Mouse (Mus musculus) MEL (cell line): ENCODE measurements at regions not wholly inside any gene's neighbourhood (a gene's known extent, or its start where the extent isn't known, plus 50 kb on each side); places are given as distances from the start of the nearest gene placed in this dataset.

Experiments
- DNase-seq: peaks from one replicate; pipeline ENCODE4 v3.0.0; 2011; ENCODE audit warnings: low read depth, low spot score
- H3K27ac ChIP-seq: 2 replicates; pipeline ENCODE4 v1.5.1; 2012; ENCODE audit warnings: low read depth, mild to moderate bottlenecking, control low read depth, low read length, moderate library complexity; ENCODE audit not compliant: control insufficient read depth
- H3K27me3 ChIP-seq, 2 experiments: fragments of 150-350 bp in 1 of 2; sonication (generic) in 1 of 2; 2 replicates each; pipeline ENCODE4 v1.6.1; 2012; ENCODE audit warnings: low read length in 2 of 2, mild to moderate bottlenecking in 2 of 2, improper control_type of control experiment in 1 of 2, moderate library complexity in 1 of 2; ENCODE audit not compliant: insufficient read depth in 2 of 2, control insufficient read depth in 1 of 2
- H3K36me3 ChIP-seq, 2 experiments: 2 replicates each; pipeline ENCODE4 v1.6.1; 2012 to 2014; ENCODE audit warnings: low read length in 2 of 2, improper control_type of control experiment in 1 of 2, inconsistent platforms in 1 of 2, mild to moderate bottlenecking in 1 of 2; ENCODE audit not compliant: insufficient read depth in 2 of 2, control insufficient read depth in 1 of 2
- H3K4me1 ChIP-seq, 2 experiments: fragments of 150-350 bp in 1 of 2; sonication (generic) in 1 of 2; 2 replicates each; pipeline ENCODE4 v1.6.1; 2012; ENCODE audit warnings: low read length in 2 of 2, improper control_type of control experiment in 1 of 2, mild to moderate bottlenecking in 1 of 2; ENCODE audit not compliant: insufficient read depth in 2 of 2, control insufficient read depth in 1 of 2
- H3K4me3 ChIP-seq, 2 experiments: fragments of 150-350 bp in 1 of 2; sonication (generic) in 1 of 2; 2 replicates each; pipeline ENCODE4 v1.5.1; 2012; ENCODE audit warnings: low read depth in 2 of 2, low read length in 2 of 2, mild to moderate bottlenecking in 2 of 2, moderate library complexity in 2 of 2, control low read depth in 1 of 2, improper control_type of control experiment in 1 of 2; ENCODE audit not compliant: control insufficient read depth in 1 of 2, insufficient read depth in 1 of 2
- H3K79me2 ChIP-seq: 2 replicates; pipeline ENCODE4 v1.6.1; 2012; ENCODE audit warnings: mild to moderate bottlenecking, low read length, moderate library complexity; ENCODE audit not compliant: control insufficient read depth, poor library complexity, insufficient read depth
- H3K9ac ChIP-seq: 2 replicates; pipeline ENCODE4 v1.6.1; 2012; ENCODE audit warnings: low read depth, mild to moderate bottlenecking, control low read depth, low read length, moderate library complexity; ENCODE audit not compliant: control insufficient read depth, poor library complexity, severe bottlenecking
- H3K9me3 ChIP-seq: fragments of 150-350 bp; sonication (generic); replicated peaks from 2 replicates; pipeline ENCODE4 v1.6.1; 2012; ENCODE audit warnings: mild to moderate bottlenecking, low read length, improper control_type of control experiment, moderate library complexity; ENCODE audit not compliant: insufficient read depth
- BHLHE40 ChIP-seq: IDR thresholded peaks from 2 replicates; pipeline ENCODE4 v1.6.1; 2012; ENCODE audit warnings: low read depth, mild to moderate bottlenecking, inconsistent platforms, low read length, improper control_type of control experiment, borderline replicate concordance
- CHD2 ChIP-seq: IDR thresholded peaks from 2 replicates; pipeline ENCODE4 v1.6.1; 2011; ENCODE audit warnings: low read length, improper control_type of control experiment
- CTCF ChIP-seq, 3 experiments: IDR thresholded peaks in 2 of 3; conservative IDR thresholded peaks in 1 of 3; 2 replicates each; pipeline ENCODE4 v1.5.1; 2011 to 2012; ENCODE audit warnings: low read length in 3 of 3, low read depth in 2 of 3, mild to moderate bottlenecking in 2 of 3, improper control_type of control experiment in 1 of 3, inconsistent platforms in 1 of 3, mixed read lengths in 1 of 3, moderate library complexity in 1 of 3; ENCODE audit not compliant: control insufficient read depth in 1 of 3, insufficient read depth in 1 of 3, poor library complexity in 1 of 3, severe bottlenecking in 1 of 3
- E2F4 ChIP-seq: IDR thresholded peaks from 2 replicates; pipeline ENCODE4 v1.6.1; 2011; ENCODE audit warnings: low read depth, low read length, improper control_type of control experiment, borderline replicate concordance
- ELF1 ChIP-seq: IDR thresholded peaks from 2 replicates; pipeline ENCODE4 v1.6.1; 2014; ENCODE audit warnings: low read depth, mild to moderate bottlenecking, inconsistent platforms, low read length, improper control_type of control experiment, moderate library complexity
- EP300 ChIP-seq, 2 experiments: IDR thresholded peaks; 2 replicates each; pipeline ENCODE4 v1.6.1; 2011; ENCODE audit warnings: improper control_type of control experiment in 2 of 2, low read length in 2 of 2, low read depth in 1 of 2, mild to moderate bottlenecking in 1 of 2
- ETS1 ChIP-seq: IDR thresholded peaks from 2 replicates; pipeline ENCODE4 v1.6.1; 2012; ENCODE audit warnings: low read depth, mild to moderate bottlenecking, inconsistent platforms, low read length, improper control_type of control experiment, moderate library complexity
- GATA1 ChIP-seq: IDR thresholded peaks from 2 replicates; pipeline ENCODE4 v1.6.1; 2011; ENCODE audit warnings: low read depth, low read length, improper control_type of control experiment
- JUND ChIP-seq: IDR thresholded peaks from 2 replicates; pipeline ENCODE4 v1.6.1; 2011; ENCODE audit warnings: low read depth, mild to moderate bottlenecking, improper control_type of control experiment, low read length
- MAFK ChIP-seq: IDR thresholded peaks from 2 replicates; pipeline ENCODE4 v1.6.1; 2011; ENCODE audit warnings: low read depth, mild to moderate bottlenecking, low read length, improper control_type of control experiment, borderline replicate concordance
- MAX ChIP-seq: IDR thresholded peaks from 2 replicates; pipeline ENCODE4 v1.6.1; 2011; ENCODE audit warnings: low read length, improper control_type of control experiment
- MEF2A ChIP-seq: IDR thresholded peaks from 2 replicates; pipeline ENCODE4 v1.6.1; 2014; ENCODE audit warnings: low read depth, mild to moderate bottlenecking, inconsistent platforms, low read length, improper control_type of control experiment; ENCODE audit not compliant: poor library complexity, insufficient replicate concordance, severe bottlenecking; ENCODE audit errors: extremely low read depth
- MXI1 ChIP-seq: IDR thresholded peaks from 2 replicates; pipeline ENCODE4 v1.6.1; 2011; ENCODE audit warnings: mild to moderate bottlenecking, low read depth, low read length, improper control_type of control experiment
- MYB ChIP-seq: IDR thresholded peaks from 2 replicates; pipeline ENCODE4 v1.6.1; 2011; ENCODE audit warnings: mild to moderate bottlenecking, low read depth, low read length, improper control_type of control experiment
- NELFE ChIP-seq: IDR thresholded peaks from 2 replicates; pipeline ENCODE4 v1.6.1; 2011; ENCODE audit warnings: low read depth, low read length, improper control_type of control experiment
- POLR2AphosphoS5 ChIP-seq: IDR thresholded peaks from 2 replicates; pipeline ENCODE4 v1.6.1; 2012; ENCODE audit warnings: low read depth, borderline replicate concordance, mild to moderate bottlenecking, inconsistent platforms, low read length, moderate library complexity, mixed read lengths
- RAD21 ChIP-seq: IDR thresholded peaks from 2 replicates; pipeline ENCODE4 v1.6.1; 2011; ENCODE audit warnings: mild to moderate bottlenecking, low read depth, low read length, improper control_type of control experiment
- RCOR1 ChIP-seq: IDR thresholded peaks from 2 replicates; pipeline ENCODE4 v1.6.1; 2012; ENCODE audit warnings: low read depth, mild to moderate bottlenecking, inconsistent platforms, low read length, improper control_type of control experiment
- SIN3A ChIP-seq: IDR thresholded peaks from 2 replicates; pipeline ENCODE4 v1.6.1; 2012; ENCODE audit warnings: low read length, improper control_type of control experiment, inconsistent platforms
- SMC3 ChIP-seq: IDR thresholded peaks from 2 replicates; pipeline ENCODE4 v1.6.1; 2011; ENCODE audit warnings: low read depth, low read length, improper control_type of control experiment
- TBP ChIP-seq: IDR thresholded peaks from 2 replicates; pipeline ENCODE4 v1.8.0; 2011; ENCODE audit warnings: low read depth, low read length, improper control_type of control experiment
- TCF12 ChIP-seq: IDR thresholded peaks from 2 replicates; pipeline ENCODE4 v1.6.1; 2014; ENCODE audit warnings: low read depth, mild to moderate bottlenecking, inconsistent platforms, low read length, improper control_type of control experiment, moderate library complexity
- USF1 ChIP-seq: IDR thresholded peaks from 2 replicates; pipeline ENCODE4 v1.6.1; 2014; ENCODE audit warnings: low read depth, mild to moderate bottlenecking, inconsistent platforms, low read length, improper control_type of control experiment, moderate library complexity
- USF2 ChIP-seq, 2 experiments: IDR thresholded peaks; 2 replicates each; pipeline ENCODE4 v1.6.1; 2011 to 2012; ENCODE audit warnings: improper control_type of control experiment in 2 of 2, low read length in 2 of 2, borderline replicate concordance in 1 of 2, inconsistent platforms in 1 of 2, low read depth in 1 of 2, mild to moderate bottlenecking in 1 of 2; ENCODE audit not compliant: insufficient read depth in 1 of 2
- ZC3H11A ChIP-seq: IDR thresholded peaks from 2 replicates; pipeline ENCODE4 v1.6.1; 2012; ENCODE audit warnings: low read depth, mild to moderate bottlenecking, inconsistent platforms, low read length, improper control_type of control experiment
- ZNF384 ChIP-seq: IDR thresholded peaks from 2 replicates; pipeline ENCODE4 v1.6.1; 2012; ENCODE audit warnings: low read depth, mild to moderate bottlenecking, inconsistent platforms, low read length, improper control_type of control experiment

DNA sequence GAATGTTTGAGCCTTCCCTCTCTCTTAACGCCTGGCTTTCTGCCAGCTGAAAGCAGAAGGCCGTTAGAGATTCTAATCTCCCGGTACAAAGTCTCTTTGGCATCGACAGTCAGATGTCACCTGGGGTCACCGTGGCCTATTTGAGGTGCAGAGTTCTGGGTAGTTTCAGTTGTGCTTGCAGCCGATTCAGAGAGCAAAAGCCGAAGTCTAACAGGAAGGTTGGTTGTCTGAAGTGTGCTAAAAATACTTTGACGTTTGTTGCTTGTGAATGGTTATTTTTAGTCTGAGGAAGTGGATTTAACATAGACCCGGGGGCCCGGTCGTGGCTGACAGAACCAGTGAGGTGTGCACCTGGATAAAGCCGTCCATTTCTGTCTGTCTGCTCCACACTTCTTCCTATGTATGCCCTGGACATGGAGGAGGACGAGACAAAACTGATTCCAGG, 281.2 kb downstream of the Cd83 start:
- H3K4me3 ChIP-seq, result peak overlapping the region; percentile 18 to 39
- 0 out of 2 replicates have a peak overlapping the region, but pooled peaks have one; percentile 17 for H3K9ac ChIP-seq
- H3K27me3 ChIP-seq, result no peaks in the 10 kb centered on the region
- H3K36me3 ChIP-seq, result peaks cover 0 to 13% of the 10 kb centered on the region in 2 experiments; a peak in 2 of 4 replicates
- H3K79me2 ChIP-seq, result no peaks in the 10 kb centered on the region
- no peak for TF ChIP-seq ZNF384
- 0 out of 2 replicates have a peak, but pooled peaks have one; percentile 16 for TF ChIP-seq ELF1
- no peak for TF ChIP-seq JUND
- no peak for TF ChIP-seq USF1
- no peak for TF ChIP-seq TBP
- peak; percentile 42; the same call in 1 of the 2 replicates for TF ChIP-seq GATA1
- peak; percentile 26; the same call in 1 of the 2 replicates for TF ChIP-seq MAX
- TF ChIP-seq USF2 (IDR thresholded peaks at IDR 0.05; ENCODE audit: borderline replicate concordance in 1 of 2, insufficient read depth in 1 of 2, low read depth in 1 of 2, low read length in 2 of 2), result no peak
- peak; percentile 66 for TF ChIP-seq TCF12
- peak; percentile 91; the same call in 1 of the 2 replicates for TF ChIP-seq MEF2A
- no peak; the same call in 1 of the 2 replicates for TF ChIP-seq BHLHE40
- TF ChIP-seq RCOR1, result no peak
- TF ChIP-seq SMC3, result no peak
- peak; percentile 79 for TF ChIP-seq ETS1
- 0 out of 2 replicates have a peak, but pooled peaks have one; percentile 10 for TF ChIP-seq MXI1
- TF ChIP-seq MAFK, result no peak
- TF ChIP-seq CTCF (IDR thresholded peaks at IDR 0.05 in 2 of 3, conservative IDR thresholded peaks at IDR 0.05 in 1 of 3; ENCODE audit: control insufficient read depth in 1 of 3, insufficient read depth in 1 of 3, low read depth in 2 of 3, low read length in 3 of 3, poor library complexity in 1 of 3, severe bottlenecking in 1 of 3), result no peak
- 0 out of 2 replicates have a peak, but pooled peaks have one; percentile 26 for TF ChIP-seq SIN3A
- TF ChIP-seq MYB, result peak; percentile 77
- TF ChIP-seq RAD21, result no peak
- peak; percentile 46 to 76 for TF ChIP-seq EP300 (IDR thresholded peaks at IDR 0.05; ENCODE audit: low read depth in 1 of 2, low read length in 2 of 2)
- TF ChIP-seq ZC3H11A, result no peak
- no peak for TF ChIP-seq E2F4
- TF ChIP-seq CHD2, result no peak
- TF ChIP-seq NELFE, result 0 out of 2 replicates have a peak, but pooled peaks have one; percentile 13
- no peak for TF ChIP-seq POLR2AphosphoS5
- no peaks in the 10 kb centered on the region for H3K9me3 ChIP-seq
- peak overlapping the region; percentile 3; the same call in 1 of the 2 replicates for H3K27ac ChIP-seq
- H3K4me1 ChIP-seq, result peaks cover 15 to 26% of the 10 kb centered on the region in 2 experiments
- DNase-seq, result peak; percentile 57
